Mouse (Mus musculus): ENCODE data around the gene Npcd.

Npcd gene

GRCm38 (mm10) chr15:79770629-79771240 lies 63.3 kb downstream of the Npcd start:
- DNase-seq (ENCODE audit: extremely low read depth, low read depth, low spot score), result no peak

- DNase-seq (ENCODE audit: extremely low read depth, low read depth, low spot score), result no peak
Measured at GRCm38 (mm10) chr15:79768302-79768701, 65.7 kb downstream of the Npcd start.

- DNase-seq (ENCODE audit: extremely low read depth, low read depth, low spot score), result no peak
Measured at GRCm38 (mm10) chr15:79767327-79767961, 66.6 kb downstream of the Npcd start.

- DNase-seq (ENCODE audit: extremely low read depth, low read depth, low spot score), result no peak
Measured at GRCm38 (mm10) chr15:79766586-79767071, 67.4 kb downstream of the Npcd start.

GRCm38 (mm10) chr15:79766168-79766567 lies 67.9 kb downstream of the Npcd start:
- DNase-seq (ENCODE audit: extremely low read depth, low read depth, low spot score), result no peak

GRCm38 (mm10) chr15:79765361-79765760 lies 68.7 kb downstream of the Npcd start:
- no peak for DNase-seq (ENCODE audit: extremely low read depth, low read depth, low spot score)

- DNase-seq (ENCODE audit: extremely low read depth, low read depth, low spot score), result no peak
Measured at GRCm38 (mm10) chr15:79764539-79765267, 69.3 kb downstream of the Npcd start.

- no peak for DNase-seq (ENCODE audit: extremely low read depth, low read depth, low spot score)
Measured at GRCm38 (mm10) chr15:79763601-79764246, 70.3 kb downstream of the Npcd start.

- DNase-seq (ENCODE audit: extremely low read depth, low read depth, low spot score), result no peak
Measured at GRCm38 (mm10) chr15:79763001-79763400, 71.0 kb downstream of the Npcd start.

- DNase-seq (ENCODE audit: extremely low read depth, low read depth, low spot score), result no peak
Measured at GRCm38 (mm10) chr15:79760956-79761355, 73.1 kb downstream of the Npcd start.

- DNase-seq (ENCODE audit: extremely low read depth, low read depth, low spot score), result no peak
Measured at GRCm38 (mm10) chr15:79757118-79757517, 76.9 kb downstream of the Npcd start.

GRCm38 (mm10) chr15:79755977-79756625 lies 77.9 kb downstream of the Npcd start:
- no peak for DNase-seq (ENCODE audit: extremely low read depth, low read depth, low spot score)

- DNase-seq (ENCODE audit: extremely low read depth, low read depth, low spot score), result no peak
Measured at GRCm38 (mm10) chr15:79755176-79755575, 78.9 kb downstream of the Npcd start.

- no peak for DNase-seq (ENCODE audit: extremely low read depth, low read depth, low spot score)
Measured at GRCm38 (mm10) chr15:79753873-79754272, 80.2 kb downstream of the Npcd start.

- no peak for DNase-seq (ENCODE audit: extremely low read depth, low read depth, low spot score)
Measured at GRCm38 (mm10) chr15:79753420-79753752, 80.7 kb downstream of the Npcd start.

- no peak for DNase-seq (ENCODE audit: extremely low read depth, low read depth, low spot score)
Measured at GRCm38 (mm10) chr15:79752742-79753419, 81.2 kb downstream of the Npcd start.

- DNase-seq (ENCODE audit: extremely low read depth, low read depth, low spot score), result no peak
Measured at GRCm38 (mm10) chr15:79751772-79752171, 82.3 kb downstream of the Npcd start.

- no peak for DNase-seq (ENCODE audit: extremely low read depth, low read depth, low spot score)
Measured at GRCm38 (mm10) chr15:79750266-79750665, 83.8 kb downstream of the Npcd start.

GRCm38 (mm10) chr15:79749162-79749561 lies 84.9 kb downstream of the Npcd start:
- no peak for DNase-seq (ENCODE audit: extremely low read depth, low read depth, low spot score)

GRCm38 (mm10) chr15:79747998-79748397 lies 86.0 kb downstream of the Npcd start:
- no peak for DNase-seq (ENCODE audit: extremely low read depth, low read depth, low spot score)

- no peak for DNase-seq (ENCODE audit: extremely low read depth, low read depth, low spot score)
Measured at GRCm38 (mm10) chr15:79745883-79746282, 88.2 kb downstream of the Npcd start.
